Mouse (Mus musculus) lung, postnatal 0 days (tissue): ENCODE results near the gene Cebpe.

Source experiments
- CTCF ChIP-seq: IDR thresholded peaks from 2 replicates; pipeline ENCODE4 v1.5.1; 2016; ENCODE audit warnings: antibody characterized with exemption, mild to moderate bottlenecking
- EP300 ChIP-seq: IDR thresholded peaks from 2 replicates; pipeline ENCODE4 v1.6.1; 2016; ENCODE audit warnings: antibody characterized with exemption, mild to moderate bottlenecking, control low read depth

- TF ChIP-seq CTCF, result no peak
- no peak for TF ChIP-seq EP300
These were observed 35.7 kb downstream of the Cebpe start for GRCm38 (mm10) chr14:54676290-54676689.
